Mouse (Mus musculus) erythroblast, embryonic 14.5 days (primary cell): ENCODE measurements around the gene Adap1. TPM values are rescaled to one million over a fixed set of nuclear protein-coding genes. Genes with fewer than 3 reads are reported as not detected.

Source experiments
- H3K27me3 ChIP-seq: 2 replicates; pipeline ENCODE4 v1.6.1; 2012; ENCODE audit warnings: inconsistent platforms; ENCODE audit not compliant: control insufficient read depth
- H3K36me3 ChIP-seq: 2 replicates; pipeline ENCODE4 v1.6.1; 2012; ENCODE audit warnings: mild to moderate bottlenecking, inconsistent platforms; ENCODE audit not compliant: control insufficient read depth
- H3K4me1 ChIP-seq: 2 replicates; pipeline ENCODE4 v1.6.1; 2012; ENCODE audit warnings: inconsistent platforms; ENCODE audit not compliant: control insufficient read depth
- H3K4me3 ChIP-seq: replicated peaks from 2 replicates; pipeline ENCODE3; 2012; ENCODE audit warnings: moderate library complexity, mild to moderate bottlenecking, inconsistent platforms
- H3K9me3 ChIP-seq: 2 replicates; pipeline ENCODE4 v1.6.1; 2012; ENCODE audit warnings: low read length, inconsistent platforms, mixed read lengths; ENCODE audit not compliant: control insufficient read depth
- GATA1 ChIP-seq: IDR thresholded peaks from 2 replicates; pipeline ENCODE4 v1.6.1; 2012; ENCODE audit warnings: low read length, inconsistent platforms, mixed read lengths
- TAL1 ChIP-seq: IDR thresholded peaks from 3 replicates; pipeline ENCODE4 v1.6.1; 2012; ENCODE audit warnings: low read length, inconsistent platforms, mixed read lengths
- polyA plus RNA-seq: library from polyadenylated mRNA; stranded (reverse); fragments of >175 nt; gene quantifications from 2 replicates; pipeline ENCODE4 v1.2.3, GENCODE M21; 2012

The Adap1 gene
- polyA plus RNA-seq, 1 experiment, result 0.17 TPM

- no peak for TF ChIP-seq TAL1
- TF ChIP-seq GATA1, result no peak
- Histone ChIP-seq H3K9me3 (no peaks in the 10 kb centered on the region), H3K4me3 (no peak overlapping the region), H3K4me1 (peaks cover 5% of the 10 kb centered on the region), H3K27me3 (no peaks in the 10 kb centered on the region), H3K36me3 (no peaks in the 10 kb centered on the region)
Observed at GRCm38 (mm10) chr5:139316982-139317675, 8.3 kb downstream of the Adap1 start.

- no peaks in the 10 kb centered on the region for H3K9me3 ChIP-seq
- H3K4me1 ChIP-seq, result peaks cover 5% of the 10 kb centered on the region
- TF ChIP-seq GATA1 (no peak), TAL1 (no peak)
- no peaks in the 10 kb centered on the region for H3K36me3 ChIP-seq
- no peaks in the 10 kb centered on the region for H3K27me3 ChIP-seq
- H3K4me3 ChIP-seq, result no peak overlapping the region
Observed at GRCm38 (mm10) chr5:139314941-139315642, 10.3 kb downstream of the Adap1 start.

DNA sequence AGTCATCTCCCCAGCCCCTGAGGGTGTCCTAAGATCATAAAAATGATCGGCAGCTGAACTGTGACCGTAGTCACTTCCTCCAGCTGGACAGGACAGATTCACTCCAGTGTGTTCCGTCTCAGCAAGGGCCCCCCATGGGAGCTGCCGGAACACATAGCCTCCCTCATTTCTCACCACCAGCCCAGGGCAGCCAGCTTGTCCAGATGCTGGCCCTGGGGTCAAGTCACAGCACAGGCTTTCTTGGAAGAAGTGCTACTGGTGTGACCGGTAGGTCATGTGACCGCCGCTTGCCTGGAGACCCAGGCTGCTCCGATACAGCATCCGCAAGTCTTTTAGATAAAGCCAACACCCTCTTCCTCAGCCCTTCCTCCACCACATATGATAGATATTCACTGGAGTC, 11.9 kb downstream of the Adap1 start:
- Histone ChIP-seq H3K4me3 (no peak overlapping the region), H3K4me1 (peaks cover 5% of the 10 kb centered on the region), H3K36me3 (no peaks in the 10 kb centered on the region), H3K9me3 (no peaks in the 10 kb centered on the region), H3K27me3 (no peaks in the 10 kb centered on the region)
- TF ChIP-seq TAL1 (no peak), GATA1 (no peak)

DNA sequence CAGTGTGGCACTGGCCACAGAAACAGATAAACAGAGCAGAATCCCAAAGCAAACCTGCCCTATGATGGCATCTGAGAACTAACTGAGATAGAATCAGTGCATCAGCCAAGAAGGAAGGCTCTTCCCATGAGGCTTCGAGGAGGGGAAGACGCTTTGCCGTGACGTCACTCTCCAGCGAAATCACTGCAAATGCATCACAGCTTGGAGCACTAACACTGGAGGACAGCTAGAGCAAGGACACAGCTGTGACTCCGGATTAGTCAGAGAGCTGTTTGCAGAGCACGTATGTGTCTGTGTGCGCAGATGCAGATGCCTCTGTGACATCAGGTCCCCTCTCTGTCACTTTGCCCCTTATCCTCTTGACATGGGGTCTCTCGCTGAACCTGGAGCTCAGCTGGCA, 13.6 kb downstream of the Adap1 start:
- no peak for TF ChIP-seq TAL1
- TF ChIP-seq GATA1, result no peak
- H3K4me1 ChIP-seq, result peaks cover 5% of the 10 kb centered on the region

DNA sequence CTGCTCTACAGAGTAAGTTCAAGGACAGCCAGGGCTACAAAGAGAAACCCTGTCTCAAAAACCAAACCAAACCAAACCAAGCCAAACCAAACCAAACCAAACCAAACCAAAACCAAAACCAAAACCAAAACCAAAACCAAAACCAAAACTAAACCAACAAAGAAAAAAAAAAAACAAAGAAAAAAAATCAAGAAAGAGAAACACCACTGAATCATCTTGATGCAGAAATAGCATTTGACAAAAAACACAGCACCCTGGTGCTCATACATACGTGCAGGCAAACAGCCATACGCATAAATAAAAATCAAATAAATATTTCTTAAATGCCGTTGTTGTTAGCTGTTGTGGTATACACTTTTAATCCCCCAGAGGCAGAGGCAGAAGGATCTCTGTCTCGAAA, 14.9 kb downstream of the Adap1 start:
- H3K36me3 ChIP-seq, result no peaks in the 10 kb centered on the region
- TF ChIP-seq TAL1 (no peak), GATA1 (no peak)
- H3K4me3 ChIP-seq, result no peak overlapping the region
- H3K4me1 ChIP-seq, result peaks cover 5% of the 10 kb centered on the region
- no peaks in the 10 kb centered on the region for H3K27me3 ChIP-seq
- H3K9me3 ChIP-seq, result no peaks in the 10 kb centered on the region

More for the DNA sequence above, 13.6 kb downstream of the Adap1 start:
- H3K36me3 ChIP-seq, result no peaks in the 10 kb centered on the region
- no peaks in the 10 kb centered on the region for H3K9me3 ChIP-seq
- no peaks in the 10 kb centered on the region for H3K27me3 ChIP-seq
- H3K4me3 ChIP-seq, result no peak overlapping the region

DNA sequence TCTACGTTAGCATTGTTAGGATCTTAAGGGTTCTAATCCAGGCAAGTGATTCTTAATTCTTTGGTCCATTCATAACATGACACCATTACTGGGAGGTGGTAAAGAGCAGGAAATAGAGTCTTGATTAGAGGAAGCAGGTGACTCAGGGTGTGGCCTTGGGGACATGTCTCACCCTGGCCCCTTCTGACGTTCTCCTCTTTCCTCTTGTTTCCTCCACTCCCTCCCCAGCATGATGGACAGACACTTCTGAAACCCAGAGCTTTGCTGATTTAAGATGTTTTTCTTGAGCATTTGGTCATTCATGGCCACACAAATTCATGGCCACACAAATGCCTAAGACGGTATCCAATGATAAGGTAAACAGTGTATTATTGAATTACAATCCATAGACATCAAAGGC, 15.5 kb downstream of the Adap1 start:
- H3K4me3 ChIP-seq, result no peak overlapping the region

GRCm38 (mm10) chr5:139303646-139304061, 21.8 kb downstream of the Adap1 start:
- no peaks in the 10 kb centered on the region for H3K36me3 ChIP-seq
- no peak for TF ChIP-seq TAL1
- no peak for TF ChIP-seq GATA1

More for the DNA sequence above, 15.5 kb downstream of the Adap1 start:
- TF ChIP-seq GATA1 (no peak), TAL1 (no peak)
- H3K9me3 ChIP-seq, result no peaks in the 10 kb centered on the region
- no peaks in the 10 kb centered on the region for H3K27me3 ChIP-seq
- no peaks in the 10 kb centered on the region for H3K36me3 ChIP-seq
- H3K4me1 ChIP-seq, result peaks cover 5% of the 10 kb centered on the region

GRCm38 (mm10) chr5:139302101-139302500, 23.3 kb downstream of the Adap1 start:
- TF ChIP-seq GATA1, result no peak
- Histone ChIP-seq H3K4me3 (no peak overlapping the region), H3K36me3 (no peaks in the 10 kb centered on the region), H3K27me3 (no peaks in the 10 kb centered on the region), H3K9me3 (no peaks in the 10 kb centered on the region), H3K4me1 (no peaks in the 10 kb centered on the region; the same call in 1 of the 2 replicates)

More at GRCm38 (mm10) chr5:139303646-139304061, 21.8 kb downstream of the Adap1 start:
- no peaks in the 10 kb centered on the region for H3K9me3 ChIP-seq
- no peaks in the 10 kb centered on the region; the same call in 1 of the 2 replicates for H3K4me1 ChIP-seq
- H3K27me3 ChIP-seq, result no peaks in the 10 kb centered on the region
- no peak overlapping the region for H3K4me3 ChIP-seq

DNA sequence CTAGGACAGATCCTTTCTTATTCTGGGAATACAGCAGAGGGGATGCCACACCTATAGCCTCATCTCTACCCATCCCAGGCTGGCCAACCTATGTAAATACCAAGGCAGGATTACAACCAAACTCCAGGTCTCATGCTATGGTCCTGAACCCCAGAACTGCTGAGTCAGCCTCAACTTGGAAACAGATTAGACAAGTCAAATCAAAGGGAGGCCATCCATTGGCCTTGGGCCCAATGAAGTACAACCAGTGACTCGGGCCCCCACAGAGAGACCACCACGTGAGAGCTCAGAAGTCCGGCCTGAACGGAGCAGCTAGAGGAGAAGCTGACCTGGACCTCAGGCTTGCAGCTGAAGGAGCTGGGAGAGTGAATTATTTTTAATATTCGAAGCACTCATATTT, 27.7 kb downstream of the Adap1 start:
- H3K9me3 ChIP-seq, result peaks cover 6% of the 10 kb centered on the region
- no peaks in the 10 kb centered on the region for H3K4me1 ChIP-seq
- H3K36me3 ChIP-seq, result no peaks in the 10 kb centered on the region
- no peak overlapping the region for H3K4me3 ChIP-seq
- no peak for TF ChIP-seq GATA1
- no peaks in the 10 kb centered on the region for H3K27me3 ChIP-seq

- TF ChIP-seq TAL1, result no peak
- no peak for TF ChIP-seq GATA1
- Histone ChIP-seq H3K4me1 (no peaks in the 10 kb centered on the region), H3K4me3 (no peak overlapping the region), H3K9me3 (peaks cover 6% of the 10 kb centered on the region), H3K36me3 (no peaks in the 10 kb centered on the region), H3K27me3 (no peaks in the 10 kb centered on the region)
Observed at GRCm38 (mm10) chr5:139297092-139297491, 28.3 kb downstream of the Adap1 start.
